23 mouse cellular contexts compared by ENCODE assay signal in genomic region chr14:68848506-68848905, GRCm38 (mm10).
"Had no signal": no experiment of that assay in that cellular context is flagged by ENCODE, and none has a peak within 500 bp of the region (broad histone marks: within the 10 kb centered on the region; RNA-seq: fewer than 3 reads in every experiment).

No protein-coding gene starts in this region.

- H3K4me2 ChIP-seq: lung, embryonic 15.5 days; midbrain, embryonic 11.5 days; midbrain, embryonic 13.5 days; neural tube, embryonic 13.5 days; neural tube, embryonic 15.5 days; stomach, embryonic 15.5 days had no signal

- H3K4me1 ChIP-seq: lung, embryonic 15.5 days; megakaryocyte, embryonic 14.5 days; midbrain, embryonic 13.5 days; neural tube, embryonic 13.5 days; neural tube, embryonic 15.5 days; stomach, embryonic 15.5 days had no signal

- H3K27me3 ChIP-seq: lung, embryonic 15.5 days; megakaryocyte, embryonic 14.5 days; midbrain, embryonic 13.5 days; neural tube, embryonic 13.5 days; neural tube, embryonic 15.5 days; stomach, embryonic 15.5 days had no signal

- H3K27ac ChIP-seq: lung, embryonic 15.5 days; macrophage; midbrain, embryonic 13.5 days; neural tube, embryonic 13.5 days; neural tube, embryonic 15.5 days; stomach, embryonic 15.5 days; stomach, postnatal 0 days had no signal

- H3K9me3 ChIP-seq: lung, embryonic 15.5 days; megakaryocyte, embryonic 14.5 days; midbrain, embryonic 13.5 days; neural tube, embryonic 13.5 days; neural tube, embryonic 15.5 days; stomach, embryonic 15.5 days had no signal

- H3K9ac ChIP-seq: liver, postnatal 0 days; lung, embryonic 15.5 days; midbrain, embryonic 13.5 days; neural tube, embryonic 13.5 days; neural tube, embryonic 15.5 days; stomach, embryonic 15.5 days had no signal

- DNase-seq: liver, postnatal 0 days; lung, adult 2 months; lung, postnatal 14 days; lung, postnatal 36 days; retina, postnatal 1 day; right cerebral cortex, adult 18-20 months; right cerebral cortex, postnatal 4 days; spleen, adult 18-20 months; thymus, adult 2 months; thymus, postnatal 25 days; thymus, postnatal 4 days had no signal

- H3K4me3 ChIP-seq: lung, embryonic 15.5 days; megakaryocyte, embryonic 14.5 days; midbrain, embryonic 13.5 days; myocyte; neural tube, embryonic 13.5 days; neural tube, embryonic 15.5 days; stomach, embryonic 15.5 days had no signal

- H3K36me3 ChIP-seq: lung, embryonic 15.5 days; midbrain, embryonic 13.5 days; neural tube, embryonic 13.5 days; neural tube, embryonic 15.5 days; stomach, embryonic 15.5 days had no signal

- ATAC-seq: liver, postnatal 0 days; lung, postnatal 0 days; midbrain, embryonic 13.5 days; midbrain, embryonic 16.5 days had no signal
